Mouse (Mus musculus) midbrain, embryonic 16.5 days (tissue): ENCODE measurements around the gene B4gat1. TPM values are rescaled to one million over a fixed set of nuclear protein-coding genes. Genes with fewer than 3 reads are reported as not detected.

Experiments
- ATAC-seq: fragments of 200-750 bp; cut with Nextera tagmentation; 2 replicates; pipeline ENCODE4 v1.8.0; 2017; ENCODE audit warnings: moderate TSS enrichment
- H3K27ac ChIP-seq: fragments of 300-500 bp; sonication (generic); 2 replicates; pipeline ENCODE4 v1.5.1; 2014; ENCODE audit warnings: mild to moderate bottlenecking, low read length, mixed read lengths
- H3K27me3 ChIP-seq: fragments of 300-500 bp; sonication (generic); 2 replicates; pipeline ENCODE4 v1.6.1; 2014; ENCODE audit warnings: low read depth, low read length, mixed read lengths; ENCODE audit not compliant: control insufficient read depth, insufficient read depth
- H3K36me3 ChIP-seq: fragments of 300-500 bp; sonication (generic); 2 replicates; pipeline ENCODE4 v1.6.1; 2014; ENCODE audit warnings: mild to moderate bottlenecking, low read length, moderate library complexity, mixed read lengths; ENCODE audit not compliant: control insufficient read depth, insufficient read depth
- H3K4me1 ChIP-seq: fragments of 300-500 bp; sonication (generic); 2 replicates; pipeline ENCODE4 v1.6.1; 2014; ENCODE audit warnings: mild to moderate bottlenecking, low read length, mixed read lengths; ENCODE audit not compliant: control insufficient read depth, insufficient read depth
- H3K4me2 ChIP-seq: fragments of 300-500 bp; sonication (generic); 2 replicates; pipeline ENCODE4 v1.6.1; 2014; ENCODE audit warnings: mild to moderate bottlenecking, low read length, mixed read lengths
- H3K4me3 ChIP-seq: fragments of 300-500 bp; sonication (generic); 2 replicates; pipeline ENCODE4 v1.5.1; 2014; ENCODE audit warnings: low read depth, mild to moderate bottlenecking, low read length, moderate library complexity, mixed read lengths
- H3K9ac ChIP-seq: fragments of 300-500 bp; sonication (generic); 2 replicates; pipeline ENCODE4 v1.6.1; 2014; ENCODE audit warnings: low read depth, low read length, mixed read lengths
- H3K9me3 ChIP-seq: fragments of 300-500 bp; sonication (generic); replicated peaks from 2 replicates; pipeline ENCODE4 v1.6.1; 2014; ENCODE audit warnings: mild to moderate bottlenecking, low read length, mixed read lengths; ENCODE audit not compliant: control insufficient read depth, poor library complexity, severe bottlenecking
- WGBS: fragments of 180-500 bp; shearing (Covaris S2); extraction: QIAGEN DNeasy Blood & Tissue Kit; methylation state at CpG from one replicate; pipeline ENCODE4 v1.1.7; 2014; 5-methylcytosine and 5-hydroxymethylcytosine counted together
- polyA plus RNA-seq: library from polyadenylated mRNA; unstranded; fragments of >200 nt; fragmentation: Nextera tagmentation; extraction: Ambion mirVana; gene quantifications from 2 replicates; pipeline ENCODE4 v1.2.1, GENCODE M21; 2015

The B4gat1 gene
- polyA plus RNA-seq, 1 experiment from 2014 or later, result 102 TPM

GRCm38 (mm10) chr19:5052166-5052822, 13.7 kb downstream of the B4gat1 start:
- WGBS, result 34% methylated on average over 25 of the region's 25 CpGs
- no peaks in the 10 kb centered on the region; the same call in 1 of the 2 replicates for H3K36me3 ChIP-seq
- ATAC-seq, result no peak

GRCm38 (mm10) chr19:5052853-5053252, 14.2 kb downstream of the B4gat1 start:
- no peaks in the 10 kb centered on the region; the same call in 1 of the 2 replicates for H3K36me3 ChIP-seq
- ATAC-seq, result no peak
- H3K4me3 ChIP-seq, result no peak overlapping the region
- H3K27ac ChIP-seq, result no peak overlapping the region
- H3K4me1 ChIP-seq, result peaks cover 13% of the 10 kb centered on the region
- H3K9me3 ChIP-seq, result no peaks in the 10 kb centered on the region
- no peak overlapping the region for H3K4me2 ChIP-seq
- H3K27me3 ChIP-seq, result peaks cover 35% of the 10 kb centered on the region
- WGBS, result 59% methylated on average over 17 of the region's 17 CpGs
- no peak overlapping the region for H3K9ac ChIP-seq

More at GRCm38 (mm10) chr19:5052166-5052822, 13.7 kb downstream of the B4gat1 start:
- H3K9me3 ChIP-seq, result no peaks in the 10 kb centered on the region
- H3K4me2 ChIP-seq, result no peak overlapping the region
- H3K27me3 ChIP-seq, result peaks cover 35% of the 10 kb centered on the region
- no peak overlapping the region for H3K4me3 ChIP-seq
- peaks cover 13% of the 10 kb centered on the region for H3K4me1 ChIP-seq
- no peak overlapping the region for H3K27ac ChIP-seq
- H3K9ac ChIP-seq, result no peak overlapping the region

- Histone ChIP-seq H3K27me3 (peaks cover 35% of the 10 kb centered on the region), H3K36me3 (no peaks in the 10 kb centered on the region), H3K4me1 (peaks cover 13% of the 10 kb centered on the region), H3K9ac (no peak overlapping the region), H3K4me2 (no peak overlapping the region), H3K9me3 (no peaks in the 10 kb centered on the region), H3K27ac (no peak overlapping the region), H3K4me3 (no peak overlapping the region)
- no peak for ATAC-seq
- 17% methylated on average over 9 of the region's 9 CpGs for WGBS
These were observed 15.3 kb downstream of the B4gat1 start for GRCm38 (mm10) chr19:5053909-5054308.

GRCm38 (mm10) chr19:5056251-5056650, 17.6 kb downstream of the B4gat1 start:
- ATAC-seq, result peak; percentile 12; the same call in 1 of the 2 replicates
- Histone ChIP-seq H3K36me3 (no peaks in the 10 kb centered on the region), H3K4me2 (no peak overlapping the region), H3K9me3 (no peaks in the 10 kb centered on the region), H3K4me1 (peaks cover 3% of the 10 kb centered on the region; the same call in 1 of the 2 replicates), H3K4me3 (no peak overlapping the region), H3K27me3 (peaks cover 28% of the 10 kb centered on the region), H3K27ac (no peak overlapping the region), H3K9ac (no peak overlapping the region)
- WGBS, result 8% methylated on average over 6 of the region's 6 CpGs

- ATAC-seq, result no peak
- Histone ChIP-seq H3K4me1 (peaks cover 3% of the 10 kb centered on the region; the same call in 1 of the 2 replicates), H3K27me3 (peaks cover 9% of the 10 kb centered on the region), H3K27ac (no peak overlapping the region), H3K36me3 (no peaks in the 10 kb centered on the region), H3K4me3 (no peak overlapping the region), H3K9me3 (no peaks in the 10 kb centered on the region), H3K4me2 (no peak overlapping the region), H3K9ac (0 out of 2 replicates have a peak overlapping the region, but pooled peaks have one; percentile 44)
- 27% methylated on average over 16 of the region's 16 CpGs for WGBS
These were observed 19.5 kb downstream of the B4gat1 start for GRCm38 (mm10) chr19:5057876-5058775.

GRCm38 (mm10) chr19:5058801-5059771, 20.5 kb downstream of the B4gat1 start:
- Histone ChIP-seq H3K9me3 (no peaks in the 10 kb centered on the region), H3K9ac (peak overlapping the region; percentile 44; the same call in 1 of the 2 replicates), H3K27ac (no peak overlapping the region), H3K4me1 (peaks cover 3% of the 10 kb centered on the region; the same call in 1 of the 2 replicates), H3K36me3 (no peaks in the 10 kb centered on the region), H3K4me3 (no peak overlapping the region), H3K27me3 (peaks cover 2% of the 10 kb centered on the region; the same call in 1 of the 2 replicates), H3K4me2 (no peak overlapping the region)
- no peak for ATAC-seq
- 20% methylated on average over 10 of the region's 10 CpGs for WGBS

- Histone ChIP-seq H3K4me3 (no peak overlapping the region), H3K27me3 (no peaks in the 10 kb centered on the region), H3K9me3 (no peaks in the 10 kb centered on the region), H3K9ac (no peak overlapping the region), H3K27ac (no peak overlapping the region), H3K4me2 (no peak overlapping the region), H3K4me1 (peaks cover 3% of the 10 kb centered on the region; the same call in 1 of the 2 replicates), H3K36me3 (no peaks in the 10 kb centered on the region)
- 39% methylated on average over 5 of the region's 5 CpGs for WGBS
- no peak for ATAC-seq
These were observed 22.0 kb downstream of the B4gat1 start for GRCm38 (mm10) chr19:5060365-5061330.
